Mouse (Mus musculus) cerebellum, adult 2 months (tissue): ENCODE results near the gene Sp110. TPM values are rescaled to one million over a fixed set of nuclear protein-coding genes. Genes with fewer than 3 reads are reported as not detected.
A peak's percentile ranks its signal among the peaks of the same experiment; 100 is the strongest.
"Not testable (repeated sequence)": the region's sequence is repeated elsewhere in the genome, so short reads cannot be mapped to it uniquely, and the experiment has no call there.

ENCODE experiments used
- DNase-seq, 2 experiments: peaks; one replicate each; pipeline ENCODE4 v3.0.0; 2021
- H3K27ac ChIP-seq: fragments of 200-500 bp; 2 replicates; pipeline ENCODE4 v1.5.1; 2012; ENCODE audit warnings: low read length, control low read depth, inconsistent platforms; ENCODE audit not compliant: insufficient read depth
- H3K27me3 ChIP-seq: fragments of 200-500 bp; 2 replicates; pipeline ENCODE4 v1.6.1; 2012; ENCODE audit warnings: inconsistent platforms, mild to moderate bottlenecking, low read length, moderate library complexity; ENCODE audit not compliant: control insufficient read depth, insufficient read depth
- H3K4me1 ChIP-seq: fragments of 200-500 bp; 2 replicates; pipeline ENCODE4 v1.6.1; 2011; ENCODE audit warnings: low read length; ENCODE audit not compliant: control insufficient read depth, insufficient read depth
- H3K4me3 ChIP-seq: fragments of 200-500 bp; replicated peaks from 2 replicates; pipeline ENCODE3; 2011; ENCODE audit warnings: mild to moderate bottlenecking, low read depth, low read length, control low read depth; ENCODE audit not compliant: insufficient read depth
- CTCF ChIP-seq: fragments of 200-500 bp; IDR thresholded peaks from 2 replicates; pipeline ENCODE4 v1.5.1; 2011; ENCODE audit warnings: low read depth, mild to moderate bottlenecking, control low read depth, low read length, moderate library complexity, borderline replicate concordance; ENCODE audit not compliant: insufficient read depth
- WGBS: fragments of 180-500 bp; shearing (Covaris S2); methylation state at CpG from one replicate; pipeline ENCODE4 v1.1.7; 2018; 5-methylcytosine and 5-hydroxymethylcytosine counted together
- polyA plus RNA-seq: library from polyadenylated mRNA; depleted of rRNA; stranded (reverse); fragments of >200 nt; gene quantifications from 2 replicates; pipeline ENCODE4 v1.2.3, GENCODE M21; 2012

The Sp110 gene
- polyA plus RNA-seq, 1 experiment: 1.5 TPM

GRCm38 (mm10) chr1:85588697-85589096 lies 9.9 kb downstream of the Sp110 start:
- 74% methylated on average over 1 of the region's 2 CpGs for WGBS
- not testable (repeated sequence) for H3K4me3 ChIP-seq, DNase-seq, H3K4me1 ChIP-seq, H3K27ac ChIP-seq, H3K27me3 ChIP-seq

GRCm38 (mm10) chr1:85581518-85581917 lies 17.1 kb downstream of the Sp110 start:
- DNase-seq, H3K4me1 ChIP-seq, H3K27me3 ChIP-seq, H3K4me3 ChIP-seq, H3K27ac ChIP-seq: not testable (repeated sequence)
- WGBS: 28% methylated on average over 5 of the region's 5 CpGs
- peak; percentile 16; the same call in 1 of the 2 replicates for TF ChIP-seq CTCF

GRCm38 (mm10) chr1:85580578-85580977 lies 18.0 kb downstream of the Sp110 start:
- not testable (repeated sequence) for H3K4me1 ChIP-seq, H3K4me3 ChIP-seq, H3K27me3 ChIP-seq, H3K27ac ChIP-seq, DNase-seq
- WGBS: 62% methylated on average over 3 of the region's 3 CpGs

- not testable (repeated sequence) for H3K27ac ChIP-seq, DNase-seq, H3K4me3 ChIP-seq, H3K4me1 ChIP-seq, H3K27me3 ChIP-seq
- 66% methylated on average over 3 of the region's 4 CpGs for WGBS
These were observed 18.5 kb downstream of the Sp110 start for GRCm38 (mm10) chr1:85580148-85580534.

GRCm38 (mm10) chr1:85579199-85580147 lies 19.1 kb downstream of the Sp110 start:
- H3K4me1 ChIP-seq, H3K27ac ChIP-seq, H3K4me3 ChIP-seq, DNase-seq, H3K27me3 ChIP-seq: not testable (repeated sequence)
- WGBS: 65% methylated on average over 6 of the region's 7 CpGs

GRCm38 (mm10) chr1:85578372-85579010 lies 20.1 kb downstream of the Sp110 start:
- H3K27ac ChIP-seq, H3K4me3 ChIP-seq, DNase-seq, H3K4me1 ChIP-seq, H3K27me3 ChIP-seq: not testable (repeated sequence)
- 59% methylated on average over 3 of the region's 3 CpGs for WGBS

- H3K4me1 ChIP-seq, H3K27ac ChIP-seq, H3K27me3 ChIP-seq, DNase-seq, H3K4me3 ChIP-seq: not testable (repeated sequence)
- WGBS: 75% methylated on average over 2 of the region's 3 CpGs
These were observed 23.2 kb downstream of the Sp110 start, which contains the start of gene G530012D18Rik for GRCm38 (mm10) chr1:85575376-85575775. Gene G530012D18Rik, plus strand, starts transcription at chr1:85575676.

GRCm38 (mm10) chr1:85573554-85573953 lies 25.1 kb downstream of the Sp110 start:
- not testable (repeated sequence) for H3K4me1 ChIP-seq, H3K27me3 ChIP-seq, DNase-seq, H3K27ac ChIP-seq, H3K4me3 ChIP-seq
- 62% methylated on average over 4 of the region's 4 CpGs for WGBS

GRCm38 (mm10) chr1:85555261-85555660 lies 43.4 kb downstream of the Sp110 start:
- not testable (repeated sequence) for H3K27ac ChIP-seq, H3K4me1 ChIP-seq, H3K4me3 ChIP-seq, H3K27me3 ChIP-seq
- 83% methylated on average over 4 of the region's 4 CpGs for WGBS
- peak in 1 of 2 experiments; percentile 3 for DNase-seq

- not testable (repeated sequence) for H3K27ac ChIP-seq, H3K4me1 ChIP-seq, H3K27me3 ChIP-seq, DNase-seq, H3K4me3 ChIP-seq
These were observed 52.2 kb downstream of the Sp110 start for GRCm38 (mm10) chr1:85546442-85546841.

GRCm38 (mm10) chr1:85543818-85544217 lies 54.8 kb downstream of the Sp110 start:
- not testable (repeated sequence) for H3K27me3 ChIP-seq, DNase-seq, H3K4me3 ChIP-seq, H3K4me1 ChIP-seq, H3K27ac ChIP-seq
- 78% methylated on average over 4 of the region's 4 CpGs for WGBS

GRCm38 (mm10) chr1:85528451-85529110 lies 70.0 kb downstream of the Sp110 start:
- WGBS: 30% methylated on average over 13 of the region's 15 CpGs
- not testable (repeated sequence) for H3K4me1 ChIP-seq, H3K27me3 ChIP-seq, H3K27ac ChIP-seq, H3K4me3 ChIP-seq, DNase-seq
